Mouse (Mus musculus): Measurements from ENCODE around the gene Upk2.

Upk2 gene

GRCm38 (mm10) chr9:44406906-44407751 lies 47.6 kb downstream of the Upk2 start, which contains the start of the genes Rps25 and Trappc4:
Gene Rps25, plus strand, starts transcription at chr9:44407139.
Gene Trappc4, minus strand, starts transcription at chr9:44407600.
- DNase-seq = peak; percentile 95 to 96

- DNase-seq = no peak
Measured at GRCm38 (mm10) chr9:44405011-44405410, 49.8 kb downstream of the Upk2 start.

Measured in B cell, adult 2 months (primary cell).